Mouse (Mus musculus) megakaryocyte progenitor cell, adult 5-6 weeks (primary cell): ENCODE measurements around the gene Dnmt1. TPM values are rescaled to one million over a fixed set of nuclear protein-coding genes. Genes with fewer than 3 reads are reported as not detected.

Experiments
- ATAC-seq: replicated peaks from 2 replicates; pipeline ENCODE4 v1.8.0; 2016; ENCODE audit warnings: mild to moderate bottlenecking, moderate TSS enrichment, inconsistent platforms; ENCODE audit not compliant: poor library complexity
- total RNA-seq, 2 experiments: library from RNA; stranded (forward) in 1 of 2; stranded (reverse) in 1 of 2; fragments of 157-497, 149-512 nt in 1 of 2; fragments of 200-1000 nt in 1 of 2; gene quantifications; 2 replicates each; pipeline versions ENCODE4 v1.2.3 to v1.2.4; 2015 to 2017

The Dnmt1 gene
- total RNA-seq, 2 experiments from 2014 or later, result 114 to 222 TPM

DNA sequence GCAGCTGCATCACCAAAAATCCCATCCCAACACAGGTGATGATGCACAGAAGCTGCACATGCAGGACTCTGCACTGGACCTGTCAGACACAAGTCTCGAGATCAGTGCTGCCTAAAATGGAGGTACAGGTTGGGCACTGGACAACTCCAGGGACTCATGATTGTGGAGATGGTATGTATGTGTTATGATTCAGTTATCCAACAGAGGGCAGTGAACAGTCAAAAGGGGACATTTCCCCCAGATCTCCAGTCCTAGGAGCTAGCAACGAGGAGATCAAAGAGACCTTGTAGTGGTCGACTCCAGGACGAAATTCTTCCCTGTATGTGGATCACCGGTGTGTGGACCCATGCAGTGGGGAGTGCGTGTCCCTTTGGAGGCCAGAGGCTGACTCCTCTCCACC, 99.8 kb downstream of the Dnmt1 start:
- peak; percentile 32; the same call in 1 of the 2 replicates for ATAC-seq

Other genes with a start within 250 kb of the Dnmt1 start
- gene Olfm2, start 213.5 kb downstream of the Dnmt1 start, total RNA-seq (2015), result 0.27 and 0.32 TPM in 2 replicates
- 0.34 TPM in 1 of 2 replicates, not detected in the other for gene Olfm2, start 213.5 kb downstream of the Dnmt1 start, total RNA-seq (2017)
- gene Col5a3, start 144.8 kb downstream of the Dnmt1 start, total RNA-seq (2015), result 0.37 and 0.42 TPM in 2 replicates
- 0.29 and 0.54 TPM in 2 replicates for gene Col5a3, start 144.8 kb downstream of the Dnmt1 start, total RNA-seq (2017)
- not detected in 2 replicates for gene Rdh8, start 141.4 kb downstream of the Dnmt1 start, total RNA-seq (2015)
- not detected in 2 replicates for gene Rdh8, start 141.4 kb downstream of the Dnmt1 start, total RNA-seq (2017)
- gene A230050P20Rik, start 91.2 kb downstream of the Dnmt1 start, total RNA-seq (2015), result 11.8 and 16.3 TPM in 2 replicates
- gene A230050P20Rik, start 91.2 kb downstream of the Dnmt1 start, total RNA-seq (2017), result 18.1 and 24.1 TPM in 2 replicates
- gene Angptl6, start 80.2 kb downstream of the Dnmt1 start, total RNA-seq (2015), result 0.73 and 0.81 TPM in 2 replicates
- gene Angptl6, start 80.2 kb downstream of the Dnmt1 start, total RNA-seq (2017), result 0.54 and 0.87 TPM in 2 replicates
- 46.8 and 49.6 TPM in 2 replicates for gene Ppan, start 71.7 kb downstream of the Dnmt1 start, total RNA-seq (2015)
- 147 and 151 TPM in 2 replicates for gene Ppan, start 71.7 kb downstream of the Dnmt1 start, total RNA-seq (2017)
- gene Eif3g, start 61.3 kb downstream of the Dnmt1 start, total RNA-seq (2015), result 211 and 217 TPM in 2 replicates
- 234 and 248 TPM in 2 replicates for gene Eif3g, start 61.3 kb downstream of the Dnmt1 start, total RNA-seq (2017)
- 4.7 and 5.2 TPM in 2 replicates for gene S1pr2, start 16.9 kb upstream of the Dnmt1 start, total RNA-seq (2015)
- gene S1pr2, start 16.9 kb upstream of the Dnmt1 start, total RNA-seq (2017), result 1.8 and 2.5 TPM in 2 replicates
- gene Mrpl4, start 42.9 kb upstream of the Dnmt1 start, total RNA-seq (2015), result 42.0 and 48.1 TPM in 2 replicates
- gene Mrpl4, start 42.9 kb upstream of the Dnmt1 start, total RNA-seq (2017), result 44.1 and 50.7 TPM in 2 replicates
- gene Icam1, start 56.1 kb upstream of the Dnmt1 start, total RNA-seq (2015), result 5.3 and 6.9 TPM in 2 replicates
- 9.2 and 9.8 TPM in 2 replicates for gene Icam1, start 56.1 kb upstream of the Dnmt1 start, total RNA-seq (2017)
- gene Icam4, start 69.5 kb upstream of the Dnmt1 start, total RNA-seq (2015), result 4.5 and 7.8 TPM in 2 replicates
- 3.7 and 4.0 TPM in 2 replicates for gene Icam4, start 69.5 kb upstream of the Dnmt1 start, total RNA-seq (2017)
- not detected in 2 replicates for gene Icam5, start 72.2 kb upstream of the Dnmt1 start, total RNA-seq (2015)
- 0.21 and 0.24 TPM in 2 replicates for gene Icam5, start 72.2 kb upstream of the Dnmt1 start, total RNA-seq (2017)
- 1.6 TPM in 1 of 2 replicates, not detected in the other for gene Zglp1, start 107.2 kb upstream of the Dnmt1 start, total RNA-seq (2015)
- gene Zglp1, start 107.2 kb upstream of the Dnmt1 start, total RNA-seq (2017), result 0.96 TPM in 1 of 2 replicates, not detected in the other
- gene Gm49373, start 113.2 kb upstream of the Dnmt1 start, total RNA-seq (2015), result 1.0 and 1.9 TPM in 2 replicates
- not detected in 2 replicates for gene Gm49373, start 113.2 kb upstream of the Dnmt1 start, total RNA-seq (2017)
- gene Fdx1l, start 113.7 kb upstream of the Dnmt1 start, total RNA-seq (2015), result 20.5 and 25.2 TPM in 2 replicates
- gene Fdx1l, start 113.7 kb upstream of the Dnmt1 start, total RNA-seq (2017), result 41.5 and 64.8 TPM in 2 replicates
- gene Gm38431, start 132.1 kb upstream of the Dnmt1 start, total RNA-seq (2015), result 64.5 and 66.7 TPM in 2 replicates
- 4.0 and 4.5 TPM in 2 replicates for gene Gm38431, start 132.1 kb upstream of the Dnmt1 start, total RNA-seq (2017)
- 48.4 and 60.3 TPM in 2 replicates for gene Raver1, start 132.1 kb upstream of the Dnmt1 start, total RNA-seq (2015)
- gene Raver1, start 132.1 kb upstream of the Dnmt1 start, total RNA-seq (2017), result 28.4 and 30.0 TPM in 2 replicates
- 12.0 and 12.5 TPM in 2 replicates for gene Tyk2, start 171.4 kb upstream of the Dnmt1 start, total RNA-seq (2015)
- gene Tyk2, start 171.4 kb upstream of the Dnmt1 start, total RNA-seq (2017), result 16.7 and 17.9 TPM in 2 replicates
- 69.7 and 72.1 TPM in 2 replicates for gene Cdc37, start 190.1 kb upstream of the Dnmt1 start, total RNA-seq (2015)
- 283 and 351 TPM in 2 replicates for gene Cdc37, start 190.1 kb upstream of the Dnmt1 start, total RNA-seq (2017)
- gene Pde4a, start 205.8 kb upstream of the Dnmt1 start, total RNA-seq (2015), result 11.8 and 15.2 TPM in 2 replicates
- 4.0 and 5.0 TPM in 2 replicates for gene Pde4a, start 205.8 kb upstream of the Dnmt1 start, total RNA-seq (2017)